Mouse (Mus musculus): ENCODE measurements around the gene Nos3. TPM values are rescaled to one million over a fixed set of nuclear protein-coding genes. Genes with fewer than 3 reads are reported as not detected.

Gene Nos3
- polyA plus RNA-seq, 1 experiment from 2014 or later = 26.5 TPM

DNA sequence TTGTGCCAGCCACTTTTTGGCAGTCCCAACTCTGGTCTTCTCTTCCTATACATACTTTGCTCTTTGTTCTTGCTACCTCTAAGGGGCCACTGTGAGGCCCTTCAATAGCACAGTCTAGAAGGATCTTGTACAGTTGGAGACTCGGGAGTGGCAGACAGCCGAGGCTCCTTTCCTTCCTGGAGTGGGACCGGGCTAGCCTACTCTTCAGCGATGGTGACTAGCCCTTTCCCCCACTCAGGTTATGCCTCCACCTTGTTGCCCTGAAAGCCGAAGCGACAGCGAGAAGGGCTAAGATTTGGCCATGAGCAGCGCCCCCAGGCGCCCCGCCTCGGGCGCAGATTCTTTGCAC is 62.6 kb downstream of the Nos3 start:
- Histone ChIP-seq H3K27me3 (replicated peaks; ENCODE audit: insufficient read depth, low read length) (no peaks in the 10 kb centered on the region), H3K4me1 (ENCODE audit: insufficient read depth, low read depth, low read length) (peaks cover 31% of the 10 kb centered on the region), H3K9me3 (ENCODE audit: low read length) (no peaks in the 10 kb centered on the region), H3K36me3 (ENCODE audit: insufficient read depth, low read length) (peaks cover 25% of the 10 kb centered on the region), H3K9ac (replicated peaks; ENCODE audit: low read depth) (no peak overlapping the region), H3K4me2 (replicated peaks; ENCODE audit: low read depth, low read length) (peak overlapping the region; percentile 81), H3K4me3 (ENCODE audit: low read depth, low read length) (no peak overlapping the region), H3K27ac (ENCODE audit: low read length) (peak overlapping the region; percentile 8)
- ATAC-seq (no peak), DNase-seq (ENCODE audit: low spot score) (no peak)
- 32% methylated on average over 12 of the region's 12 CpGs for WGBS
- TF ChIP-seq EP300 (IDR thresholded peaks at IDR 0.05) (no peak), CTCF (IDR thresholded peaks at IDR 0.05) (no peak)

DNA sequence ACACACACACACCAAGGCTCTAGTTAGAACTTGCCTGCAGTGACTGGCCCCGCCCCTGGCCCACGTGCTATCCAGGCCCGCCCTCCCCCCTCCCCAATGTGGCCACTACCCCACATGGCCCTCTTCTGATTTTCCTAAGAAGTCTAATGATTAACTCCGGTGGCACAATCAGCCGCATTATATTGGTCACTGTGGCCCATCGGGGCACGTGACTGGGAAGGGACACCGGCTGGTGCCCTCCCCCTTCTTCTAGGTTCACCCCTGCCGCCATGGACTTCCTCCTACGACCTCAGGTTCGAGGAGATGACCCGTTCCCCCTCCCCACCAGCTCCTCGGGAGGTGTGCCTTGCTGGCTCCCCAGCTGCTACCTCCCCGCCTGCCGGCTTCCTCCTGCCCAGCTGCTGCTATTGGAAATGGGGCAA is 63.4 kb downstream of the Nos3 start:
- TF ChIP-seq CTCF (IDR thresholded peaks at IDR 0.05) (no peak), EP300 (IDR thresholded peaks at IDR 0.05) (no peak)
- no peaks in the 10 kb centered on the region for H3K9me3 ChIP-seq (ENCODE audit: low read length)
- H3K4me3 ChIP-seq (ENCODE audit: low read depth, low read length) = no peak overlapping the region
- peaks cover 28% of the 10 kb centered on the region for H3K4me1 ChIP-seq (ENCODE audit: insufficient read depth, low read depth, low read length)
- 19% methylated on average over 14 of the region's 15 CpGs for WGBS
- ATAC-seq (peak; percentile 11), DNase-seq (ENCODE audit: low spot score) (peak; percentile 81)
- H3K4me2 ChIP-seq (replicated peaks; ENCODE audit: low read depth, low read length) = peak overlapping the region; percentile 39
- H3K27me3 ChIP-seq (replicated peaks; ENCODE audit: insufficient read depth, low read length) = no peaks in the 10 kb centered on the region
- H3K36me3 ChIP-seq (ENCODE audit: insufficient read depth, low read length) = peaks cover 32% of the 10 kb centered on the region
- H3K9ac ChIP-seq (replicated peaks; ENCODE audit: low read depth) = no peak overlapping the region
- no peak overlapping the region for H3K27ac ChIP-seq (ENCODE audit: low read length)

DNA sequence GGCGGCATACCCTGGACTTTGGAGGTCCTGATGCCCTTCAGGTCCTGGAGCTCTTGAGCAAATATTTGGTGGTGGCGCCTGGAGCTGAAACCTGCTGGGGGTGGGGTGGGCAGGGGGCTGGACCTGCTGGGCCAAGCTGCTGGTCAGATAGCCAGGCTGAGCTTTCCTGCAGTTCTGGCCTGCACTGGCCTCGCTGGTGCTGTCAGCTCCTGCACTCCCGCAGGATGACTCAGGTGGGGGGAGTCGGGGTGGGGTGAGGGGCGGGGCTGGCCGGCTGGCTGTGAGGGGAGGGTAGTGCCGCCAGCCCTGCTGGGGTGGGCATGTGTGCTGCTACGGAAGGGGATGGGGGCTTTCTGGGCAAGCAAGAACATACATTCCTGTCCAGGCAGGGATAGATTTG is 64.0 kb downstream of the Nos3 start:
- TF ChIP-seq EP300 (IDR thresholded peaks at IDR 0.05) (no peak), CTCF (IDR thresholded peaks at IDR 0.05) (no peak)
- no peak for DNase-seq (ENCODE audit: low spot score)
- H3K4me2 ChIP-seq (replicated peaks; ENCODE audit: low read depth, low read length) = peak overlapping the region; percentile 39
- peaks cover 27% of the 10 kb centered on the region for H3K4me1 ChIP-seq (ENCODE audit: insufficient read depth, low read depth, low read length)
- 43% methylated on average over 8 of the region's 9 CpGs for WGBS
- ATAC-seq = no peak
- H3K27me3 ChIP-seq (replicated peaks; ENCODE audit: insufficient read depth, low read length) = no peaks in the 10 kb centered on the region
- H3K4me3 ChIP-seq (ENCODE audit: low read depth, low read length) = no peak overlapping the region
- H3K9me3 ChIP-seq (ENCODE audit: low read length) = no peaks in the 10 kb centered on the region
- H3K9ac ChIP-seq (replicated peaks; ENCODE audit: low read depth) = no peak overlapping the region
- H3K27ac ChIP-seq (ENCODE audit: low read length) = no peak overlapping the region
- peaks cover 35% of the 10 kb centered on the region for H3K36me3 ChIP-seq (ENCODE audit: insufficient read depth, low read length)

DNA sequence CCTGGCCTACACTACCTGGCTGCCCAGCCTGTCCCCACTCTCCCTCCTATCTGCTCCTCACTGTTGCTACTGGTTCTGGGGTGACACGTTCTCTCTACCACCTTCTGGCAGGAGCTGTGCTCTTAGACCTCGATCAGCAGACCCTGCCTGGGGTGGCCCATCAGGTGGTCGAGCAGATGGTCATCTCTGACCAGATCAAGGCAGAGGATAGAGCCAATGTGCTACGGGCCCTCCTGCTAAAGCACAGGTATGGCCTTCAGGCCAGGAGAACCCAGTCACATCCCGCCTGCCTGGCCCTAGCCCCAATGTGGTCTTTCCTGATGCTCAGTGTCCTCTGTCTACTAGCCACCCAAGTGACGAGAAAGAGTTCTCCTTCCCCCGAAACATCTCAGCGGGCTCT is 69.4 kb downstream of the Nos3 start:
- no peak overlapping the region for H3K4me2 ChIP-seq (replicated peaks; ENCODE audit: low read depth, low read length)
- no peak overlapping the region for H3K4me3 ChIP-seq (ENCODE audit: low read depth, low read length)
- H3K27ac ChIP-seq (ENCODE audit: low read length) = no peak overlapping the region
- WGBS = 82% methylated on average over 8 of the region's 8 CpGs
- ATAC-seq (no peak), DNase-seq (ENCODE audit: low spot score) (no peak)
- no peak overlapping the region for H3K9ac ChIP-seq (replicated peaks; ENCODE audit: low read depth)
- H3K36me3 ChIP-seq (ENCODE audit: insufficient read depth, low read length) = peaks cover 69% of the 10 kb centered on the region
- H3K9me3 ChIP-seq (ENCODE audit: low read length) = no peaks in the 10 kb centered on the region
- no peaks in the 10 kb centered on the region for H3K27me3 ChIP-seq (replicated peaks; ENCODE audit: insufficient read depth, low read length)
- H3K4me1 ChIP-seq (ENCODE audit: insufficient read depth, low read depth, low read length) = no peaks in the 10 kb centered on the region
- TF ChIP-seq CTCF (IDR thresholded peaks at IDR 0.05) = no peak
- no peak for TF ChIP-seq EP300 (IDR thresholded peaks at IDR 0.05)

Other genes starting within 250 kb of the Nos3 start
- 7.7 and 8.0 TPM in 2 replicates for gene Nupl2, start 199.8 kb upstream of the Nos3 start, polyA plus RNA-seq (2015; fragmentation: Nextera tagmentation; extraction: Ambion mirVana)
- 5.0 and 5.8 TPM in 2 replicates for gene Kcnh2, start 13.2 kb upstream of the Nos3 start, polyA plus RNA-seq (2015; fragmentation: Nextera tagmentation; extraction: Ambion mirVana)
- 0.54 and 0.94 TPM in 2 replicates for gene Atg9b, start 27.3 kb downstream of the Nos3 start, polyA plus RNA-seq (2015; fragmentation: Nextera tagmentation; extraction: Ambion mirVana)
- gene Abcb8, start 28.9 kb downstream of the Nos3 start, polyA plus RNA-seq (2015; fragmentation: Nextera tagmentation; extraction: Ambion mirVana) = 22.4 and 25.6 TPM in 2 replicates
- gene Asic3, start 48.6 kb downstream of the Nos3 start, polyA plus RNA-seq (2015; fragmentation: Nextera tagmentation; extraction: Ambion mirVana) = 0.07 and 0.29 TPM in 2 replicates
- gene Cdk5, start 58.7 kb downstream of the Nos3 start, polyA plus RNA-seq (2015; fragmentation: Nextera tagmentation; extraction: Ambion mirVana) = 31.1 and 31.6 TPM in 2 replicates
- gene Slc4a2, start 59.0 kb downstream of the Nos3 start, polyA plus RNA-seq (2015; fragmentation: Nextera tagmentation; extraction: Ambion mirVana) = 28.9 and 35.0 TPM in 2 replicates
- gene Fastk, start 80.5 kb downstream of the Nos3 start, polyA plus RNA-seq (2015; fragmentation: Nextera tagmentation; extraction: Ambion mirVana) = 58.4 and 65.1 TPM in 2 replicates
- 16.6 and 17.7 TPM in 2 replicates for gene Tmub1, start 83.0 kb downstream of the Nos3 start, polyA plus RNA-seq (2015; fragmentation: Nextera tagmentation; extraction: Ambion mirVana)
- 44.7 and 51.2 TPM in 2 replicates for gene Agap3, start 87.4 kb downstream of the Nos3 start, polyA plus RNA-seq (2015; fragmentation: Nextera tagmentation; extraction: Ambion mirVana)
- 0.06 TPM in 1 of 2 replicates, not detected in the other for gene Gbx1, start 162.4 kb downstream of the Nos3 start, polyA plus RNA-seq (2015; fragmentation: Nextera tagmentation; extraction: Ambion mirVana)
- gene Asb10, start 176.2 kb downstream of the Nos3 start, polyA plus RNA-seq (2015; fragmentation: Nextera tagmentation; extraction: Ambion mirVana) = 0.21 and 0.29 TPM in 2 replicates
- not detected in 2 replicates for gene 4931409K22Rik, start 192.0 kb downstream of the Nos3 start, polyA plus RNA-seq (2015; fragmentation: Nextera tagmentation; extraction: Ambion mirVana)
- gene Abcf2, start 212.7 kb downstream of the Nos3 start, polyA plus RNA-seq (2015; fragmentation: Nextera tagmentation; extraction: Ambion mirVana) = 47.7 TPM in 2 replicates
- gene Chpf2, start 221.9 kb downstream of the Nos3 start, polyA plus RNA-seq (2015; fragmentation: Nextera tagmentation; extraction: Ambion mirVana) = 18.3 and 22.5 TPM in 2 replicates